Mouse (Mus musculus): Measurements from ENCODE around the gene Elavl1.
"Not testable (repeated sequence)": the region's sequence is repeated elsewhere in the genome, so short reads cannot be mapped to it uniquely, and the experiment has no call there.

The Elavl1 gene

GRCm38 (mm10) chr8:4258233-4258632, 67.0 kb downstream of the Elavl1 start:
- DNase-seq (ENCODE audit: low spot score): no peak

DNA sequence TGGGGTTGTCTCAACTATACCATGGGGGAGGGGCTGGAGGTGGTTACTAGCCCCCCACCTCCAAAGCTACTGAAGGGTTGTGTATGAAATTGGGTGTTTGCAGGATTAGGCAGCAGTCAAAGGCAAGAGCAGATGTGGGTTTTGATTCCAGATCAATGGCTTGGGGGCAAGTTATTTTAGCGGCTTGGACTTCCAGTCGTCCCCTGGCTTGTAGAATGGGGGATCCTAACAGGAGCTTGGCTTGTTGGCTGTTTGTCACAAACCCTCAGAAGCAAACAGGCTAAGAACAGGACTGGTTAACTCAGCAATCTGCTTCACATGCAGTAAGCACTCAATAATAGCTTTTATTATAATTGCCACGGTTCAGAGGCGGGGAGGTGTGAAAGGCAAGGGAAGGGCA, 67.9 kb downstream of the Elavl1 start:
- DNase-seq (ENCODE audit: low spot score): no peak

GRCm38 (mm10) chr8:4256911-4257310, 68.3 kb downstream of the Elavl1 start:
- DNase-seq (ENCODE audit: low spot score): no peak

- not testable (repeated sequence) for DNase-seq (ENCODE audit: low spot score)
Measured at GRCm38 (mm10) chr8:4255471-4255870, 69.7 kb downstream of the Elavl1 start.

- peak; percentile 66 for DNase-seq (ENCODE audit: low spot score)
Measured at GRCm38 (mm10) chr8:4254001-4254400, 71.2 kb downstream of the Elavl1 start.

DNA sequence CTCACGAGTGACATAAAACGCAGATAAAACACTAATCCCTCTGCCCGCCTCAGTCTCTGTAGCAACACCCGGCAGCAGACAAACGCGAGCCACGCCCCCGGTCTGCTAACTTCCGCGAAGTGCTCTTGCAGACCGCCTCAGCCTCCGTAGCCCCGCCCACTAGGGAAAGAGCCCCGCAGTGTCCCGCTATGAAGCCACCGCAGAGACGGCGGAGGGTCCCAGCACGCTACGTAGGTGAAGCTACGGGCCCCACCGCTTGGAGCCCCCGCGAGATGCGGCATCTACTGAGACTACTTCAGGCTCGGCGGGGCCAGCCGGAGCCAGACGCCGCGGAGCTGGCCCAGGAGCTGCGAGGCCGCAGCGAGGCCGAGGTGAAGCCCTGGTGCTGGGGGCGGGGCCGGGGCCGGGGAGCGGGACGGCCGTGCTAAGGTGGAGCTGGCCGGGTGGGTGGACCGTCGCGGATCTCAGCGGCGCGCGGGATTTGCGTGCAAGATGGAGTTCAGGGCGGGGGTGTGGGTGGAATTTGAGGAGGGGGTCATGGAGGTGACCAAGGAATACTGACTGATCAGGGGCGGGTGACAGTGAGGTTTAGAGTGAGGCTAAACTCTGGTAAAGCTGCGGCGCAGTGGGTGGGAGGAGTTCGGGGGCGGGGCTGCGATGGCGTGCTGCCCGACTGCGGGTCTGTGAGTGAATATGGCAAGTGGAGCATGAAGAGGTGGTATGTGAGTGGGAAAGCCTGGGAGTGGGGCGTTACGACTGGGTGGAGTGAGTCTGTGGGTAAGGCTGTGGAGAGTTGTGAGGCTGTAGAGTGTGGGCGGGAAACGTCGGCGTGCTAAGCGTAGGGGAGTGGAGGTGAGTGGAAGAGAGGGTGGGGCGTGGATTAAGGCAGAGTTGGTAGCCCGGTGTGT, 72.0 kb downstream of the Elavl1 start, which contains the start of gene Snapc2:
TSS of gene Snapc2 (plus strand) at position 147 of the 908 bp plus-strand sequence.
- peak; percentile 85 for DNase-seq (ENCODE audit: low spot score)

DNA sequence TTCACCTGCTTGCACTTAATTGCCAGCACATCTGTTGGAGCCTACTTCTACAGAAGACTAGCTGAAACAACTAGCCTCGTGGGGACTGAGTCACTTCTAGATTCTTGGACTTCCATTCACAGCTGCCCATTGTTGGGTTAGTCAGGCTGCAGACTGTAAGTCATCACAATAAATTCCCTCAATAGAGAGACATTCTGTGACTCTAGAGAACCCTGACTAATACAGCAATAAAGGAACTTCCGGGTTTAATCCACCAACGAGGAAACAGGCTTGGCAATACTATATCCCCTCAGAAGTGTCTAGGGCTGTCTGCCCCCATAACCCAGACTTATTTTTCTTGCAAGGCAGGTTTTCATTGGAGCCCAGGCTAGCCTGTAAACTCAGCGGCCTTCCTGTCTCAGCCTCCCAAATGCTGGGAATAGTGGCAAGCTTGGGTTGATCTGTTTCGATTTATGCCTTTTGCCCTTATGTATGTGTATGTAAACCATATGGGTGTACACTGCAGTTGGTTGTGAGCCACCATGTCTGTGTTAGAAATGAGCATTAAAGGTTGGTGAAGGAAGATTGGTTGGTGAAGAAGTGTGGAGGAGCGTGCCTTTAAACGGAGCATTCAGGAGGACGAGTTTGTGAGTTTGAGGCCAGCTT, 73.0 kb downstream of the Elavl1 start:
- DNase-seq (ENCODE audit: low spot score): no peak

DNA sequence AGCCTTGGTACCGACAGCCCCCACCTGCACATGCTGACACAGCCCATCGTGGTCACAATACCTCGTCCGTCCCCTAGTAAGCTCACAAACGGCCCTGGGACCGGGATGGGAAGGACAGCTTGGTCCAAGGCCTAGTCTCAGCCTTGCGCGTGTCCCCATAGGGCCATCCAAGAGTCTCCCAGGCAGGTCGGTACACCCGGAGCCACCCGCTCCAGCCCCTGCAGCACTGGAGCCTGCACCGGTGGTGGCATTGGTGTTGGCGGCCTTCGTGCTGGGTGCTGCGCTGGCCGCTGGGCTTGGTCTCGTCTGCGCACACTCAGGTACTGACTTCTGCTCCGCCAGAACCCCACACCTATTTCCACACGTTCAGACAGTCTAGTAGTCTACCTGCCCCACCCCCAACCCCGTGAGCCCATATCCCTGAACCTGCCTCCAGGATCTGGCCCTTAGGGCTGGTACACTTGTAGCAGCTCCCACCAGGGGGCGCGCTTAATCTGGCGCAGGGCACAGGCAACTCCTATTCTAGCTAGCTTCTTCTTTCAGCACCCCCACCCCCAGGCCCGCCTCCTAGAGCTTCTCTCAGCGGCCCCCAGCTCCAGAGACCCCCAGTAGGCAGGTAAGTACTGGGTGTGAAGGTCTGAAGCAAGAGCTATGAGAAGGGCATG, 74.8 kb downstream of the Elavl1 start:
- DNase-seq (ENCODE audit: low spot score): peak; percentile 69

GRCm38 (mm10) chr8:4249213-4249612, 76.0 kb downstream of the Elavl1 start:
- DNase-seq (ENCODE audit: low spot score): no peak

- no peak for DNase-seq (ENCODE audit: low spot score)
Measured at GRCm38 (mm10) chr8:4247951-4248540, 77.2 kb downstream of the Elavl1 start, which contains the start of gene Tgfbr3l. Tgfbr3l (plus strand) TSS chr8:4248214.

DNA sequence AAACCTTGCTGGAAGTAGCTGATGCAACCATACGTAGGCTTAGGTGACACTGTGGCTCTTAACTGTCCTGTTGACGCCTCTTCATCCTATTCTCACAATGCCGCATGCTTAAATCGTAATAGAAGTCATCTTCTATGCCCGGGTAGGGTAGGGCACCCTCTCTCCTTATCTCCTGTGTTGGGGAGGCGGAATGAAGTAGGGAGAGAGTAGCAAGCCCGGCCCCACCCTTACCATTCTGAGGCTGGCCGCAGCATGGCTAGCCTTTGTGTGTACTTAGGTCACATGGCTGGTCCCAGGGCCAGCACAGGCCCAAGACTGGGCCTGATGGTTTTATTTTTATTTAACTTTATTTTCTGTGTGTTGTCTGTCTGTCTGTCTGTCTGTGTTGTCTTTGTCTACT, 78.0 kb downstream of the Elavl1 start:
- no peak for DNase-seq (ENCODE audit: low spot score)

DNA sequence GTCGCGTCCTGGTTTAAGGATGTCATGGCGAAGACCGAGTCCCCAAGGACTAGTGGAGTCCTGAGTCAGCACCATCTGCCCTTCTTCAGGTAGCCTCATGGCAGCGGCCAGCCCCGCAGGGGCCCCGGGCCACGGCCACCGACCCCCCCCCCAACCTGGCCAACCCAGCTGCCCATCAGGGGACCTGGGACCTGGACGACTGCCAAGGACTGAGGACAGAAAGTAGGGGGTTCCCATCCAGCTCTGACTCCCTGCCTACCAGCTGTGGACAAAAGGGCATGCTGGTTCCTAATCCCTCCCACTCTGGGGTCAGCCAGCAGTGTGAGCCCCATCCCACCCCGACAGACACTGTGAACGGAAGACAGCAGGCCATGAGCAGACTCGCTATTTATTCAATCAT, 79.5 kb downstream of the Elavl1 start:
- no peak for DNase-seq (ENCODE audit: low spot score)

- no peak for DNase-seq (ENCODE audit: low spot score)
Measured at GRCm38 (mm10) chr8:4245061-4245460, 80.2 kb downstream of the Elavl1 start.

DNA sequence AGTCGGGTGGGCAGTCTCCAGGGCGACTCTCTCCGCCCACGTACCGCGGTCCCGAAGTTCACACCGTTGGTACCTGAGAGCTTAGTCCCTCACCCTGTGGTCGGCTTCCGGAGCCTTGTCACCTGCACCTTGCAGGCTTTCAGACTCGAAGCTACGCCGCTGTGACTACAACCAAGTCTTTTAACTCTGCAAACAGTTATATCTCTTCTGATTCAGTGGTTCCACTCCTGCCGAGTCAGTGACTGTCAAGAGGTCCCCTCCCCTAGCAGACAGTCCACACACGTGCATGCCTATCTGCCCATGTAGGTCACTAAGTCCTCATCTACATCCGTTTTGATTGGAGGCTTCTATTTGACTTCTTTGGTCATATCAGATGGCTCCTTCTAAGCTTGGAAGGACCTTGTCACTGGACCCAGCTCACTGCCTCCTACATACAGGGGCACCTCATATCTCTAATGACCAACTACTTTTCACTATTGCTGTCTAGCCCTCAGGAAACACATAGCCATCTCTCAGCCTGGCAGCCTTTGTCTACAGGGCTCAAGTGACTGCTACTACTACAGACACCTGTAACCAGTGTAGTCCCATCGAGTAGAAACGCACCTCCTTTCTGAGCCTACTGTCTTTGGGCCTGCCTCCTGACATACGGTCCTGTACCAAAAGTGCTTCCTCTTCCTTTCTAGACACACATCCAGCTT, 85.9 kb downstream of the Elavl1 start:
- no peak for DNase-seq (ENCODE audit: low spot score)

DNA sequence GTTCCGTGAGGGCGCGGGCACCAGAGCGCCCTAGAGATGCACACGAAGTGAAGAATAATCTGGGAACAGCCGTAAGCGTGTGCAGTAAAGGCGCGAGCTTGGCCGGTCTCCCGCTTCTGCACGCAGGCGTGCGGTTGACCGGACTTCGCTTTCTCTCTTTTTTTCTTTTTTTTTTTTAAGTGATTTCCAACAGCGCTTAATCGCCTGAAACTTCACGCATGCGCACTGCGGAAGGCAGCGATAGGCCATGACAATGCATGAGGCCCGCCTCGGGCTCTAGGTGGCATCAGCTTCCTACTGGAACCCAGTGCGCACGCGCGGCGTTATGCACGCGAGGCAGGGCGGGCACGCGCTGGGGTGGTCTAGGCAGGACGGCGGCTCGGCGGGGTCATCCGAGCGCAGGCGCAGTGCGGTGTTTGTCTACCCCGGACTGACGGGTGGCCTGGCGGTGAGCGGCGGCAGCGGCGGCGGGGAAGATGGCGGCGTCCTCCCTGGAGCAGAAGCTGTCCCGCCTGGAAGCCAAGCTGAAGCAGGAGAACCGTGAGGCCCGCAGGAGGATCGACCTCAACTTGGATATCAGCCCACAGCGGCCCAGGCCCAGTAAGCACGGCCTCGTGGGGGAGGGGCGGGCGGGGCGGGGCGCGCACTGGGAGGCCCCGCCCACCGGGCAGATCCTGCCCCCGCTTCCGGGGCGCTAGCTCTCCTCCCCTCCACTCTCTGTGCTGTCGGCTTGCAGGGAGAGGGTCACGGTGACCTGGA, 86.6 kb downstream of the Elavl1 start, which contains the start of the genes Map2k7 and Gm49320:
TSS of gene Map2k7 (plus strand) at position 307 of the 759 bp plus-strand sequence.
TSS of gene Gm49320 (plus strand) at position 432 of the 759 bp plus-strand sequence.
- peak; percentile 99 for DNase-seq (ENCODE audit: low spot score)

- DNase-seq (ENCODE audit: low spot score): no peak
Measured at GRCm38 (mm10) chr8:4237814-4238433, 87.3 kb downstream of the Elavl1 start.
